Mouse (Mus musculus): ENCODE results near the gene Rilpl1.

- TF ChIP-seq CTCF (IDR thresholded peaks at IDR 0.05; ENCODE audit: low read depth, low read length) = no peak
- no peak for TF ChIP-seq GATA1 (IDR thresholded peaks at IDR 0.05; ENCODE audit: borderline replicate concordance, low read length)
- no peak for TF ChIP-seq POLR2AphosphoS5 (IDR thresholded peaks at IDR 0.05; ENCODE audit: insufficient replicate concordance, low read depth, low read length)
Observed at GRCm38 (mm10) chr5:124518648-124519047, 12.5 kb downstream of the Rilpl1 start.
